Mouse (Mus musculus): Measurements from ENCODE around the gene Cpm. TPM values are rescaled to one million over a fixed set of nuclear protein-coding genes. Genes with fewer than 3 reads are reported as not detected.

Gene Cpm
- total and polyA plus RNA-seq, 3 experiments = 0.04 to 0.31 (median 0.17) TPM

DNA sequence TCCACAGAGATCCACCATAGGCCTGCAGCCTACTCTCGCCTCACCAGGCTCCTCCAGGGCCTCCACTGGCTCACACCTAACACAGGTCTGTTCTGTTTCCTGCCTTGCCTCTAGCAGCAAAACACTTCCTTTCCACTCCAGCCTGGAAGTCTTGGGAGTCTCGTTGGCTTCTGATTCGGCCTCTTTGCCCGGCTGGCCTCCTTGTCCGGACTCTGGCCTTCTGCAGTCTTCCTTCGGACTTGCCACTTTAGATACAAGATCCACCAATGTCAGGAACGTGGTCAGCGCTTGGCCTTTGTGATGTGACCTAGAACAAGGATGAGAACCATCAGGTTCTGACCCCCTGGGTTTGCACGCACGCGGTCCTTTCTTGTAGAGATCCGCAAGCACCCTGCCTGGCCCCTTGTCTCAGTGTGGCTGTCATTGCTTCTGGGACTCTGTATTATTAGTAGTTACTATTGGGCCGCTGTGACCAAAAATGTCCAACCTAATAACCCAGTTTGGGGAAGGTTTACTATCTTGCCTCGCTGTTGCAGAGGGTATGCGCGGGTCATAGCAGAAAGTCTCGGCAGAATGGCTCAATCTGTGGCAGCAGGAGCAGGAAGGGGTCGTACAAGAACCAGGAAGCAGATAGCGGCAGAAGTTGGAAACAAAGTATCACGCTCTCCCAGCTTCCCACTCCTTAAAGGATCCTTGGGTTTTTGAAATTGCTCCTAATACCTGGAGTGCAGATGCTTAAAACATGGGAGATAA lies 22.1 kb upstream of the Cpm start:
- H3K9me3 ChIP-seq (replicated peaks; ENCODE audit: low read length) = no peaks in the 10 kb centered on the region
- no peak for DNase-seq (ENCODE audit: extremely low read depth)
- TF ChIP-seq MEF2A (IDR thresholded peaks at IDR 0.05; ENCODE audit: borderline replicate concordance, low read depth, low read length) (no peak), ZKSCAN1 (IDR thresholded peaks at IDR 0.05; ENCODE audit: borderline replicate concordance, low read depth, low read length) (no peak), JUN (IDR thresholded peaks at IDR 0.05; ENCODE audit: insufficient read depth, low read depth, low read length) (no peak), MAZ (IDR thresholded peaks at IDR 0.05; ENCODE audit: low read depth, low read length) (no peak), CTCF (conservative IDR thresholded peaks at IDR 0.05 in 1 of 2, IDR thresholded peaks at IDR 0.05 in 1 of 2; ENCODE audit: low read depth in 2 of 2, low read length in 2 of 2) (no peak), POLR2AphosphoS2 (IDR thresholded peaks at IDR 0.05; ENCODE audit: low read depth, low read length) (no peak), KAT2A (IDR thresholded peaks at IDR 0.05; ENCODE audit: insufficient replicate concordance, low read length) (no peak), NRF1 (IDR thresholded peaks at IDR 0.05; ENCODE audit: low read depth, low read length) (no peak), GABPA (IDR thresholded peaks at IDR 0.05; ENCODE audit: insufficient replicate concordance, low read depth, low read length) (no peak), EP300 (IDR thresholded peaks at IDR 0.05; ENCODE audit: low read length) (no peak), SMC3 (IDR thresholded peaks at IDR 0.05; ENCODE audit: low read depth, low read length) (no peak)
- dilution Hi-C loops (cut with MboI; ENCODE audit: extremely low pct_ligation_motif_present, extremely low pct_unique_long_range_greater_than_20kb, low sequenced_read_pairs) (no loop called here), in situ Hi-C loops (cut with MboI; ENCODE audit: low pct_ligation_motif_present, low pct_unique_long_range_greater_than_20kb, low sequenced_read_pairs) (no loop called here)
- no peak overlapping the region for H3K9ac ChIP-seq (ENCODE audit: insufficient read depth, low read depth)
- no peak overlapping the region for H3K4me3 ChIP-seq (replicated peaks in 1 of 3; ENCODE audit: low read depth in 2 of 3, low read length in 2 of 3, poor library complexity in 1 of 3)
- H3K27ac ChIP-seq (ENCODE audit: insufficient read depth, low read depth) = no peak overlapping the region
- no peaks in the 10 kb centered on the region for H3K36me3 ChIP-seq (replicated peaks in 1 of 2; ENCODE audit: control insufficient read depth in 1 of 2, insufficient read depth in 1 of 2, low read length in 1 of 2)
- no peaks in the 10 kb centered on the region for H3K79me2 ChIP-seq (replicated peaks; ENCODE audit: control insufficient read depth, extremely low read depth, insufficient read depth, poor library complexity, severe bottlenecking)
- no peak overlapping the region for H3K4me2 ChIP-seq (ENCODE audit: insufficient read depth, low read depth, poor library complexity, severe bottlenecking)
- H3K27me3 ChIP-seq (replicated peaks) = no peaks in the 10 kb centered on the region
- no peaks in the 10 kb centered on the region for H3K4me1 ChIP-seq (ENCODE audit: control insufficient read depth in 1 of 2, insufficient read depth in 2 of 2)

GRCm38 (mm10) chr10:117607804-117608279 lies 21.5 kb upstream of the Cpm start:
- Histone ChIP-seq H3K4me1 (ENCODE audit: control insufficient read depth in 1 of 2, insufficient read depth in 2 of 2) (no peaks in the 10 kb centered on the region), H3K36me3 (replicated peaks in 1 of 2; ENCODE audit: control insufficient read depth in 1 of 2, insufficient read depth in 1 of 2, low read length in 1 of 2) (no peaks in the 10 kb centered on the region), H3K9me3 (replicated peaks; ENCODE audit: low read length) (no peaks in the 10 kb centered on the region), H3K4me3 (replicated peaks in 1 of 3; ENCODE audit: low read depth in 2 of 3, low read length in 2 of 3, poor library complexity in 1 of 3) (no peak overlapping the region), H3K27me3 (replicated peaks) (no peaks in the 10 kb centered on the region), H3K9ac (ENCODE audit: insufficient read depth, low read depth) (no peak overlapping the region), H3K79me2 (replicated peaks; ENCODE audit: control insufficient read depth, extremely low read depth, insufficient read depth, poor library complexity, severe bottlenecking) (no peaks in the 10 kb centered on the region), H3K27ac (ENCODE audit: insufficient read depth, low read depth) (no peak overlapping the region), H3K4me2 (ENCODE audit: insufficient read depth, low read depth, poor library complexity, severe bottlenecking) (no peak overlapping the region)
- no peak for TF ChIP-seq ZNF384 (IDR thresholded peaks at IDR 0.05; ENCODE audit: low read depth, low read length)
- no peak for TF ChIP-seq UBTF (IDR thresholded peaks at IDR 0.05; ENCODE audit: low read depth, low read length)
- no peak for TF ChIP-seq CHD1 (IDR thresholded peaks at IDR 0.05; ENCODE audit: low read depth, low read length)
- no peak for TF ChIP-seq USF1 (IDR thresholded peaks at IDR 0.05; ENCODE audit: low read depth, low read length)
- TF ChIP-seq MEF2A (IDR thresholded peaks at IDR 0.05; ENCODE audit: borderline replicate concordance, low read depth, low read length) = no peak
- TF ChIP-seq POLR2A (IDR thresholded peaks at IDR 0.05; ENCODE audit: low read depth, low read length) = no peak
- TF ChIP-seq RAD21 (IDR thresholded peaks at IDR 0.05; ENCODE audit: low read depth, low read length) = no peak
- no peak for TF ChIP-seq KAT2A (IDR thresholded peaks at IDR 0.05; ENCODE audit: insufficient replicate concordance, low read length)
- no peak for TF ChIP-seq IRF4 (IDR thresholded peaks at IDR 0.05; ENCODE audit: low read depth, low read length)
- no peak for TF ChIP-seq CHD2 (IDR thresholded peaks at IDR 0.05; ENCODE audit: low read length)
- no peak for TF ChIP-seq SIN3A (IDR thresholded peaks at IDR 0.05; ENCODE audit: low read length)
- no peak for TF ChIP-seq ZC3H11A (IDR thresholded peaks at IDR 0.05; ENCODE audit: low read depth, low read length)
- no peak for DNase-seq (ENCODE audit: extremely low read depth)
- dilution Hi-C loops (cut with MboI; ENCODE audit: extremely low pct_ligation_motif_present, extremely low pct_unique_long_range_greater_than_20kb, low sequenced_read_pairs) (no loop called here), in situ Hi-C loops (cut with MboI; ENCODE audit: low pct_ligation_motif_present, low pct_unique_long_range_greater_than_20kb, low sequenced_read_pairs) (no loop called here)
